Mouse (Mus musculus) heart, embryonic 11.5 days (tissue): ENCODE results near the gene Cela3b. TPM values are rescaled to one million over a fixed set of nuclear protein-coding genes. Genes with fewer than 3 reads are reported as not detected.
"Not testable (repeated sequence)": the region's sequence is repeated elsewhere in the genome, so short reads cannot be mapped to it uniquely, and the experiment has no call there.

Experiments used
- ATAC-seq: fragments of 200-750 bp; cut with Nextera tagmentation; replicated peaks from 2 replicates; pipeline ENCODE4 v1.8.0; 2017; ENCODE audit warnings: moderate library complexity; ENCODE audit not compliant: insufficient number of reproducible peaks, low FRiP score, low TSS enrichment
- H3K27ac ChIP-seq: fragments of 300-500 bp; sonication (generic); 2 replicates; pipeline ENCODE4 v1.5.1; 2014; ENCODE audit warnings: mild to moderate bottlenecking, low read depth, low read length
- H3K27me3 ChIP-seq: fragments of 300-500 bp; sonication (generic); 2 replicates; pipeline ENCODE4 v1.6.1; 2014; ENCODE audit warnings: mild to moderate bottlenecking, low read length, mixed read lengths; ENCODE audit not compliant: control insufficient read depth, insufficient read depth
- H3K36me3 ChIP-seq: fragments of 300-500 bp; sonication (generic); 2 replicates; pipeline ENCODE4 v1.6.1; 2014; ENCODE audit warnings: mild to moderate bottlenecking, low read length, moderate library complexity, mixed read lengths; ENCODE audit not compliant: control insufficient read depth, insufficient read depth
- H3K4me1 ChIP-seq: fragments of 300-500 bp; sonication (generic); 2 replicates; pipeline ENCODE4 v1.6.1; 2014; ENCODE audit warnings: low read length; ENCODE audit not compliant: control insufficient read depth, insufficient read depth
- H3K4me2 ChIP-seq: fragments of 300-500 bp; sonication (generic); 2 replicates; pipeline ENCODE4 v1.6.1; 2014; ENCODE audit warnings: mild to moderate bottlenecking, moderate library complexity
- H3K4me3 ChIP-seq: fragments of 300-500 bp; sonication (generic); 2 replicates; pipeline ENCODE4 v1.5.1; 2014; ENCODE audit warnings: low read depth, low read length
- H3K9ac ChIP-seq: fragments of 300-500 bp; sonication (generic); 2 replicates; pipeline ENCODE4 v1.6.1; 2014; ENCODE audit warnings: mild to moderate bottlenecking, low read depth, low read length, moderate library complexity
- H3K9me3 ChIP-seq: fragments of 300-500 bp; sonication (generic); replicated peaks from 2 replicates; pipeline ENCODE4 v1.6.1; 2016; ENCODE audit warnings: low read length; ENCODE audit not compliant: control insufficient read depth
- WGBS: fragments of 180-500 bp; shearing (Covaris S2); extraction: QIAGEN DNeasy Blood & Tissue Kit; methylation state at CpG from one replicate; pipeline ENCODE4 v1.1.7; 2014; ENCODE audit not compliant: insufficient replicate concordance; 5-methylcytosine and 5-hydroxymethylcytosine counted together
- polyA plus RNA-seq: library from polyadenylated mRNA; unstranded; fragments of >200 nt; fragmentation: Nextera tagmentation; extraction: Ambion mirVana; gene quantifications from 2 replicates; pipeline ENCODE4 v1.2.1, GENCODE M21; 2014

The Cela3b gene
- polyA plus RNA-seq, 1 experiment from 2014 or later: not detected

- Histone ChIP-seq H3K36me3 (no peaks in the 10 kb centered on the region), H3K4me2 (no peak overlapping the region), H3K4me3 (no peak overlapping the region), H3K27me3 (no peaks in the 10 kb centered on the region), H3K27ac (no peak overlapping the region), H3K4me1 (no peaks in the 10 kb centered on the region), H3K9ac (no peak overlapping the region), H3K9me3 (no peaks in the 10 kb centered on the region)
- WGBS: 71% methylated on average over 1 of the region's 1 CpGs
- no peak for ATAC-seq
These were observed 15.4 kb downstream of the Cela3b start for GRCm38 (mm10) chr4:137414936-137415335.

- H3K27ac ChIP-seq: 0 out of 2 replicates have a peak overlapping the region, but pooled peaks have one; percentile 10
- not testable (repeated sequence) for H3K4me2 ChIP-seq, H3K4me3 ChIP-seq, H3K4me1 ChIP-seq, H3K27me3 ChIP-seq, H3K9ac ChIP-seq, H3K9me3 ChIP-seq, H3K36me3 ChIP-seq, ATAC-seq
- WGBS: 70% methylated on average over 7 of the region's 7 CpGs
These were observed 18.1 kb downstream of the Cela3b start for GRCm38 (mm10) chr4:137412185-137412709.

GRCm38 (mm10) chr4:137409691-137410090 lies 20.6 kb downstream of the Cela3b start, which contains the start of gene Cela3a:
Cela3a (minus strand) TSS chr4:137409791.
- Histone ChIP-seq H3K27ac (no peak within 1 kb of the TSS), H3K4me2 (no peak within 1 kb of the TSS), H3K27me3 (no peaks in the 10 kb centered on the region), H3K9ac (no peak within 1 kb of the TSS), H3K9me3 (no peaks in the 10 kb centered on the region), H3K4me1 (no peaks in the 10 kb centered on the region), H3K36me3 (no peaks in the 10 kb centered on the region), H3K4me3 (no peak within 1 kb of the TSS)
- no peak for ATAC-seq
- WGBS: 73% methylated on average over 5 of the region's 5 CpGs

DNA sequence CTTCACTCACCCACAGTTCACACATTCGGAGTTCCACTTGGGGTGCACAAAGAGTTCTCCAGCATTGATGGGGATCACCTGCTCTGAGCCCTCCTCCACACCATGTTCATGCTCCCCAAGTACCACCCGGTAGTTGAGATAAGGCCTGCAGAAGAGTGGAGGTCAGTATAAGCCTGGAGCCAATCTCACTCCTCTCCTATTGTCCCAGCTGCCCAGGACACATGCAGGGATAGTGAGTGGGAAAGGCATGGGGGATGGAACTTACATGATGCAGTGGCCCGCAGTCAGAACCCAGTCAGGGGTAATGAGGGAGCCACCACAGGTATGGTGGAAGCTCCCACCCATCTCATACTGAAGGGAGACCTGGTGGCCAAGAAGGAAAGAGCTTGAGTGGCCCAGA lies 24.8 kb downstream of the Cela3b start:
- no peak overlapping the region for H3K9ac ChIP-seq
- no peak for ATAC-seq
- no peak overlapping the region for H3K27ac ChIP-seq
- no peaks in the 10 kb centered on the region for H3K27me3 ChIP-seq
- no peak overlapping the region for H3K4me2 ChIP-seq
- H3K4me3 ChIP-seq: no peak overlapping the region
- WGBS: 88% methylated on average over 3 of the region's 3 CpGs
- no peaks in the 10 kb centered on the region for H3K9me3 ChIP-seq
- H3K4me1 ChIP-seq: no peaks in the 10 kb centered on the region
- no peaks in the 10 kb centered on the region for H3K36me3 ChIP-seq

- Histone ChIP-seq H3K27ac (no peak overlapping the region), H3K27me3 (no peaks in the 10 kb centered on the region), H3K4me1 (no peaks in the 10 kb centered on the region), H3K4me3 (no peak overlapping the region), H3K4me2 (no peak overlapping the region), H3K9me3 (no peaks in the 10 kb centered on the region), H3K9ac (no peak overlapping the region), H3K36me3 (no peaks in the 10 kb centered on the region)
- WGBS: 65% methylated on average over 15 of the region's 15 CpGs
- no peak for ATAC-seq
These were observed 33.5 kb downstream of the Cela3b start for GRCm38 (mm10) chr4:137396641-137397525.

DNA sequence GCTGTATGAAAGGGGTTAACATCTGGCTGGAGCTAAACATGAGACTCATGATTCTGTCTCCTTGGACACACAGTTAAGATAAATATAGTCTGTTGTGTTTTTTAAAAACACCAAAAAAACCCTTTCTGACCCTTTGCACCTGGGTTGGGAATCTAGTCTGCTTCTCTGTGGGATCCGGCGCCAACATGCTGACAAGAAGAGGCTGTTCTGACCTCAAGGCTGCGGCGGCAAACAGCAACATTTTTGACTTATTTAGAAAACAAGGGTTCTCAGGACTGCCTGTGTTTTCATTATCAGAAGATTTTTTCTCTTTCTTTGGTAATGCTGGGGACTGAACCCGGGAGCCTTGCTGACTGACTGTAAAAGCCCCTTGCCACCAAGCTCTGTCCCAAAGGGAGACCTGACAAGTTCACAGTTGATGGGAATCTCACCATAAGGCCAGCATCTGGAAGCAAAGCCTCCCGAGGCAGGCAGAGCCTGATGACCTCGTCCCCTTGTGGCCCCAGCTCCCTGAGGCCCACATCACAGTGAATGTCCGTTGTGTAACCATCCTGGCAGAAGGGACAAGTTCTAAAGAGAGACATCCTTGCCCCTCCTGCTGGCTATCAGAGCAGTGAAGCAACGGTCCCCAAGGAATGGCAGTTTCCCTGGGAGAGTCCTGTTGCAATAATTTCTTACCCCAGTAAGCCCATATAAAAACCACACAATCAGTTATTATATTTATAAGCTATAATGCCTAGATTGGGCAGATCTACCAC lies 36.8 kb downstream of the Cela3b start:
- Histone ChIP-seq H3K9me3 (no peaks in the 10 kb centered on the region), H3K27me3 (no peaks in the 10 kb centered on the region), H3K4me2 (no peak overlapping the region), H3K4me3 (no peak overlapping the region), H3K36me3 (no peaks in the 10 kb centered on the region), H3K27ac (no peak overlapping the region), H3K4me1 (no peaks in the 10 kb centered on the region), H3K9ac (no peak overlapping the region)
- WGBS: 66% methylated on average over 9 of the region's 9 CpGs
- ATAC-seq: no peak

DNA sequence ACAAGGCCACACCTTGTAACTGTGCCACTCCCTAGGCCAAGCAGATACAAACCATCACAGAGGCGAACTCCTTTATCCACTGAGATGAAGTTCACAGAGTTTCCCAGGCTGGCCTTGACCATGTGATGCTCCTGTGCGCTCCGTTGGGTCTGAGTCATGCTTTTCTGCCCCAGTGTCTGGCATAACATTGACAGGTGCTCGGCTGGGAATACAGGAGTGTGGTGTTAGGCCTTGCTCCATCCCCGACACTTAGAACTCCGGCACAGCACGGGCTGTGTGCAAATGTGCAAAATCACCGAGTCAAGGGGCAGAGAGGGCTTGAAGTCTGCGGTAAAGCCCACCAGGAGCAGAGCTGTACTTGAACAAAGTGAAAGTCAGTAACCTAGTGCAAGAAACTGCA lies 37.5 kb downstream of the Cela3b start:
- ATAC-seq: no peak
- no peaks in the 10 kb centered on the region for H3K27me3 ChIP-seq
- H3K9me3 ChIP-seq: no peaks in the 10 kb centered on the region
- H3K9ac ChIP-seq: no peak overlapping the region
- no peaks in the 10 kb centered on the region for H3K4me1 ChIP-seq
- WGBS: 81% methylated on average over 9 of the region's 9 CpGs
- H3K27ac ChIP-seq: no peak overlapping the region
- no peaks in the 10 kb centered on the region for H3K36me3 ChIP-seq
- H3K4me2 ChIP-seq: no peak overlapping the region
- no peak overlapping the region for H3K4me3 ChIP-seq

GRCm38 (mm10) chr4:137391287-137391686 lies 39.1 kb downstream of the Cela3b start:
- no peak overlapping the region for H3K4me2 ChIP-seq
- 90% methylated on average over 3 of the region's 3 CpGs for WGBS
- H3K27ac ChIP-seq: no peak overlapping the region
- no peaks in the 10 kb centered on the region for H3K4me1 ChIP-seq
- no peak overlapping the region for H3K9ac ChIP-seq
- no peak overlapping the region for H3K4me3 ChIP-seq
- no peaks in the 10 kb centered on the region for H3K36me3 ChIP-seq
- ATAC-seq: no peak
- H3K9me3 ChIP-seq: no peaks in the 10 kb centered on the region
- no peaks in the 10 kb centered on the region for H3K27me3 ChIP-seq
